Mouse (Mus musculus): ENCODE results near the gene Nudt3. TPM values are rescaled to one million over a fixed set of nuclear protein-coding genes. Genes with fewer than 3 reads are reported as not detected.

Gene Nudt3
- polyA plus RNA-seq, 2 experiments = 10.7 to 20.9 TPM

- Histone ChIP-seq H3K4me2 (ENCODE audit: low read depth) (no peak overlapping the region; the same call in 1 of the 2 replicates), H3K36me3 (replicated peaks; ENCODE audit: control insufficient read depth, insufficient read depth, low read depth) (no peaks in the 10 kb centered on the region), H3K27me3 (ENCODE audit: control insufficient read depth, insufficient read depth, low read length) (peaks cover 34% of the 10 kb centered on the region), H3K4me1 (replicated peaks; ENCODE audit: control insufficient read depth in 2 of 2, insufficient read depth in 2 of 2, low read length in 1 of 2) (peaks cover 0 to 6% of the 10 kb centered on the region in 2 experiments; a peak in 2 of 4 replicates), H3K9me3 (ENCODE audit: control insufficient read depth, low read length) (no peaks in the 10 kb centered on the region), H3K4me3 (ENCODE audit: insufficient read depth in 1 of 2, low read depth in 2 of 2, low read length in 2 of 2) (no peak overlapping the region), H3K27ac (no peak overlapping the region), H3K9ac (replicated peaks) (no peak overlapping the region)
- ATAC-seq (ENCODE audit: insufficient read depth) = no peak
- TF ChIP-seq CTCF (IDR thresholded peaks at IDR 0.05; ENCODE audit: low read depth) (no peak), EP300 (IDR thresholded peaks at IDR 0.05; ENCODE audit: low read depth) (no peak)
- 2% methylated on average over 13 of the region's 14 CpGs for WGBS (ENCODE audit: insufficient replicate concordance)
- no peak for DNase-seq (ENCODE audit: low read depth in 3 of 3, low spot score in 3 of 3)
These were observed 32.7 kb upstream of the Nudt3 start for GRCm38 (mm10) chr17:27656011-27656399.

GRCm38 (mm10) chr17:27655089-27656010, 32.1 kb upstream of the Nudt3 start, which contains the start of gene Pacsin1:
Pacsin1 (plus strand) TSS chr17:27655509.
- DNase-seq (ENCODE audit: low read depth in 3 of 3, low spot score in 3 of 3) (no peak), ATAC-seq (ENCODE audit: insufficient read depth) (no peak)
- 3% methylated on average over 59 of the region's 65 CpGs for WGBS (ENCODE audit: insufficient replicate concordance)
- TF ChIP-seq EP300 (IDR thresholded peaks at IDR 0.05; ENCODE audit: low read depth) = no peak
- no peak for TF ChIP-seq CTCF (IDR thresholded peaks at IDR 0.05; ENCODE audit: low read depth)
- H3K27me3 ChIP-seq (ENCODE audit: control insufficient read depth, insufficient read depth, low read length) = peaks cover 34% of the 10 kb centered on the region
- peaks cover 0 to 6% of the 10 kb centered on the region in 2 experiments; a peak in 2 of 4 replicates for H3K4me1 ChIP-seq (replicated peaks; ENCODE audit: control insufficient read depth in 2 of 2, insufficient read depth in 2 of 2, low read length in 1 of 2)
- no peaks in the 10 kb centered on the region for H3K36me3 ChIP-seq (replicated peaks; ENCODE audit: control insufficient read depth, insufficient read depth, low read depth)
- no peaks in the 10 kb centered on the region for H3K9me3 ChIP-seq (ENCODE audit: control insufficient read depth, low read length)
- peak within 1 kb of the TSS in 1 of 2 experiments; percentile 30; a peak in 2 of 4 replicates for H3K4me3 ChIP-seq (ENCODE audit: insufficient read depth in 1 of 2, low read depth in 2 of 2, low read length in 2 of 2)
- H3K27ac ChIP-seq = no peak within 1 kb of the TSS
- no peak within 1 kb of the TSS for H3K9ac ChIP-seq (replicated peaks)
- H3K4me2 ChIP-seq (ENCODE audit: low read depth) = peak within 1 kb of the TSS; percentile 46

GRCm38 (mm10) chr17:27653253-27653959, 30.1 kb upstream of the Nudt3 start:
- 30% methylated on average over 10 of the region's 10 CpGs for WGBS (ENCODE audit: insufficient replicate concordance)
- no peak for TF ChIP-seq EP300 (IDR thresholded peaks at IDR 0.05; ENCODE audit: low read depth)
- no peak for TF ChIP-seq CTCF (IDR thresholded peaks at IDR 0.05; ENCODE audit: low read depth)

GRCm38 (mm10) chr17:27652046-27652790, 28.9 kb upstream of the Nudt3 start:
- TF ChIP-seq CTCF (IDR thresholded peaks at IDR 0.05; ENCODE audit: low read depth) (peak; percentile 4; the same call in 1 of the 2 replicates), EP300 (IDR thresholded peaks at IDR 0.05; ENCODE audit: low read depth) (no peak)
- 56% methylated on average over 23 of the region's 23 CpGs for WGBS (ENCODE audit: insufficient replicate concordance)
- Histone ChIP-seq H3K27me3 (ENCODE audit: control insufficient read depth, insufficient read depth, low read length) (peaks cover 31% of the 10 kb centered on the region), H3K9ac (replicated peaks) (no peak overlapping the region), H3K4me1 (replicated peaks; ENCODE audit: control insufficient read depth in 2 of 2, insufficient read depth in 2 of 2, low read length in 1 of 2) (peaks cover 0 to 6% of the 10 kb centered on the region in 2 experiments; a peak in 2 of 4 replicates), H3K4me2 (ENCODE audit: low read depth) (no peak overlapping the region), H3K36me3 (replicated peaks; ENCODE audit: control insufficient read depth, insufficient read depth, low read depth) (no peaks in the 10 kb centered on the region), H3K27ac (no peak overlapping the region), H3K4me3 (ENCODE audit: insufficient read depth in 1 of 2, low read depth in 2 of 2, low read length in 2 of 2) (no peak overlapping the region), H3K9me3 (ENCODE audit: control insufficient read depth, low read length) (no peaks in the 10 kb centered on the region)
- ATAC-seq (ENCODE audit: insufficient read depth) = no peak
- DNase-seq (ENCODE audit: low read depth in 3 of 3, low spot score in 3 of 3) = no peak

More at GRCm38 (mm10) chr17:27653253-27653959, 30.1 kb upstream of the Nudt3 start:
- Histone ChIP-seq H3K4me3 (ENCODE audit: insufficient read depth in 1 of 2, low read depth in 2 of 2, low read length in 2 of 2) (no peak overlapping the region), H3K27ac (no peak overlapping the region), H3K27me3 (ENCODE audit: control insufficient read depth, insufficient read depth, low read length) (peaks cover 34% of the 10 kb centered on the region), H3K9me3 (ENCODE audit: control insufficient read depth, low read length) (no peaks in the 10 kb centered on the region), H3K4me2 (ENCODE audit: low read depth) (no peak overlapping the region), H3K36me3 (replicated peaks; ENCODE audit: control insufficient read depth, insufficient read depth, low read depth) (no peaks in the 10 kb centered on the region), H3K9ac (replicated peaks) (no peak overlapping the region), H3K4me1 (replicated peaks; ENCODE audit: control insufficient read depth in 2 of 2, insufficient read depth in 2 of 2, low read length in 1 of 2) (peaks cover 0 to 6% of the 10 kb centered on the region in 2 experiments; a peak in 2 of 4 replicates)
- DNase-seq (ENCODE audit: low read depth in 3 of 3, low spot score in 3 of 3) = no peak
- no peak for ATAC-seq (ENCODE audit: insufficient read depth)
